Mouse (Mus musculus) limb, embryonic 10.5 days (tissue): ENCODE results near the gene Mafb. TPM values are rescaled to one million over a fixed set of nuclear protein-coding genes. Genes with fewer than 3 reads are reported as not detected.

Source experiments
- DNase-seq: peaks from one replicate; pipeline ENCODE4 v3.0.0-alpha.2; 2017; ENCODE audit warnings: low spot score
- H3K27ac ChIP-seq: fragments of 300-500 bp; sonication (generic); 2 replicates; pipeline ENCODE4 v1.5.1; 2016; ENCODE audit warnings: mild to moderate bottlenecking
- H3K27me3 ChIP-seq: fragments of 300-500 bp; sonication (generic); 2 replicates; pipeline ENCODE4 v1.6.1; 2016; ENCODE audit warnings: low read depth, mild to moderate bottlenecking; ENCODE audit not compliant: poor library complexity, severe bottlenecking
- H3K36me3 ChIP-seq: fragments of 300-500 bp; sonication (generic); 2 replicates; pipeline ENCODE4 v1.6.1; 2016; ENCODE audit warnings: mild to moderate bottlenecking, moderate library complexity
- H3K4me1 ChIP-seq: fragments of 300-500 bp; sonication (generic); 2 replicates; pipeline ENCODE4 v1.6.1; 2016
- H3K4me3 ChIP-seq: fragments of 300-500 bp; sonication (generic); 2 replicates; pipeline ENCODE4 v1.5.1; 2016; ENCODE audit warnings: mild to moderate bottlenecking, moderate library complexity
- H3K9me3 ChIP-seq: fragments of 300-500 bp; sonication (generic); replicated peaks from 2 replicates; pipeline ENCODE4 v1.6.1; 2016; ENCODE audit warnings: mild to moderate bottlenecking
- WGBS: fragments of 180-500 bp; shearing (Covaris S2); methylation state at CpG from one replicate; pipeline ENCODE4 v1.1.7; 2016; 5-methylcytosine and 5-hydroxymethylcytosine counted together
- polyA plus RNA-seq: library from polyadenylated mRNA; unstranded; fragments of >200 nt; fragmentation: Nextera tagmentation; extraction: Ambion mirVana; gene quantifications from 2 replicates; pipeline ENCODE4 v1.2.1, GENCODE M21; 2016

Mafb gene
- polyA plus RNA-seq, 1 experiment from 2014 or later, result 4.2 TPM

DNA sequence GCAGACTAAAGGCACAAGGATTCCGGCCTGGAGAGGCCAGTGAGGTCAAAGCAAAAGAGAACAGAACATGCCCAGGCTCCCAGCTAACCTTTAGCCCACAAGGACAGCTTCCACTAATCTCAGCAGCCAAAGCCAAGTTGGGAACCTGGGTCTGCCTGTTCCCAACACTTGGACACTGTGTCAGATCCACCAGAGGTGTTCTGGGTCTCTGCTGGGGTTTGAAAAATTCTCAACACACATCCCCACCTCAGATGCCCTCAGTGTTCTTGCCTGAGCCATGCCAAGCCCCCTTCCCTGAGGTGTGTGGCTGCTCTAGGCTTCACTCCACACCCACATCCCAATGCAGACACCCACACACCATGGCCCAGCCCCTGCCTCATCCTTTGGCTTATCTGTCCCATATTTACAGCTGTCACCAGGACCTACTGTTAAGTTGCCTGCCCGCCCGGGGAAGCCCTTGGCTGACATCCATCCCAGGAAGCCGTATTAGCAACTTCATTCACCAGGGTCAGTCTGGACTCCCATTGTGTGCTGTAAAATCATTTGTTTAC, 32.7 kb downstream of the Mafb start, which contains the start of gene Gm826:
Gene Gm826, minus strand, starts transcription at position 52 of the 551 bp plus-strand sequence.
- 62% methylated on average over 4 of the region's 4 CpGs for WGBS
- 0 out of 2 replicates have a peak within 1 kb of the TSS, but pooled peaks have one; percentile 14 for H3K27ac ChIP-seq
- no peaks in the 10 kb centered on the region for H3K27me3 ChIP-seq
- no peak within 1 kb of the TSS for H3K4me3 ChIP-seq
- H3K9me3 ChIP-seq, result no peaks in the 10 kb centered on the region
- H3K36me3 ChIP-seq, result no peaks in the 10 kb centered on the region
- peaks cover 18% of the 10 kb centered on the region for H3K4me1 ChIP-seq
- no peak for DNase-seq

DNA sequence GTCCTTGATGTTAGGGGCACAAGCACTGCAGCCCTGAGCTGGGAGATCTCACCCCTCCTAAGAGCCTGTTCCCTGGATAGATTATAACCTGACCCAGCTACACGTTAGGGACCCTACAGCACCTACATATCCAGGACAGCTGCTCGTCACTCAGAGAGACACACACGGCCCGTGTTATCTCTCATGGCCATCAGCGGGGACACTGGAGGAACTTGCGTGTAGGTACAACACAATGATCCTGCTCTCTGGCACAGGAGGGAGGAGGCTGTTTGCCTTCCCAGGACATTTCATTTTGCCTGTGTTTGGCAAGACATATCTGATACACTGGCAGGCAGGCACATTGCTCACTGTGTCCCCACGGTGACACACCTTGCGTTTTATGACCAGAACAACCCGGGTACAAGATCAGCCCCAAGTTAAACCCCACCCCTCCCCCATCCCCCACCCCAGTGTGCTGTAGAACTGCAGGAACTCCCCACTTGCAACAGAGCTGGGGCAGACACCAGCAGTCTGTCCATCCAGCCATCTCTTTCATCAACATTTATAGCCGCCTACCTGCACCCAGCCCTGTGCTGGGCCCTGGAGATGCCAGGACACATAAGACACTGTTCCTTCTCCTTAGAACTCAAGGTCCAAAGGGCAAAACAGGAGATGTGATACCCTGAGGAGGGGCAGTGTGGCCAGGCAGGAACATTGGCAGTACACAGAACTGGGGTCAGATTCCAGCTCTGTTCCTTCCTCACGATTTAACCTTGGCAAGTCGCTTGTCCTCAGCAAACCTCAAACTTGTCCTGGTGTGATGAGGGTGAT, 34.1 kb downstream of the Mafb start:
- H3K36me3 ChIP-seq, result no peaks in the 10 kb centered on the region
- no peak for DNase-seq
- no peaks in the 10 kb centered on the region for H3K27me3 ChIP-seq
- peaks cover 31% of the 10 kb centered on the region for H3K4me1 ChIP-seq
- 0 out of 2 replicates have a peak overlapping the region, but pooled peaks have one; percentile 14 for H3K27ac ChIP-seq
- 83% methylated on average over 12 of the region's 12 CpGs for WGBS
- H3K4me3 ChIP-seq, result no peak overlapping the region
- H3K9me3 ChIP-seq, result no peaks in the 10 kb centered on the region

DNA sequence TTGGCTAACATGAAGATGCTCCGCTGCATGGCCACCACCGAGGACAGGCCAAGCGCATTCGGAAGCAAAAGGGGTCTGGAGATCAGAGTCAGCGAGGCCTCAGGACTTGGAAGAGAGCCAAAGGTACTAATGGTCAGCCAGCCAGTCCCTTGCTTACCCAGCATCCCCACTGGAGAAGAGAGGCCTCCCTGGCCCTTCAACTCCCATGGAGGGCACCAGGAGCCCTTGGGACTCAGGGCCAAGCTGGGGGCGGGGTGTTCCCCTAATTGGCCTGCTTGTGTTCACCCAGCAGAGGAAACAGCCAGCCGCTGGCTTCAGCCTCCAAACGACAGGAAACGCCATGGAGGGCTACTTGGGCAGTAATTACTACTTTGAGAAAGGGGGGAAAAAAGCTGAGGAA, 38.0 kb downstream of the Mafb start:
- Histone ChIP-seq H3K36me3 (no peaks in the 10 kb centered on the region), H3K4me1 (peaks cover 46% of the 10 kb centered on the region), H3K27ac (peak overlapping the region; percentile 76), H3K27me3 (no peaks in the 10 kb centered on the region), H3K9me3 (no peaks in the 10 kb centered on the region), H3K4me3 (no peak overlapping the region)
- no peak for DNase-seq
- whole genome bisulfite sequencing, result 58% methylated on average over 9 of the region's 9 CpGs

DNA sequence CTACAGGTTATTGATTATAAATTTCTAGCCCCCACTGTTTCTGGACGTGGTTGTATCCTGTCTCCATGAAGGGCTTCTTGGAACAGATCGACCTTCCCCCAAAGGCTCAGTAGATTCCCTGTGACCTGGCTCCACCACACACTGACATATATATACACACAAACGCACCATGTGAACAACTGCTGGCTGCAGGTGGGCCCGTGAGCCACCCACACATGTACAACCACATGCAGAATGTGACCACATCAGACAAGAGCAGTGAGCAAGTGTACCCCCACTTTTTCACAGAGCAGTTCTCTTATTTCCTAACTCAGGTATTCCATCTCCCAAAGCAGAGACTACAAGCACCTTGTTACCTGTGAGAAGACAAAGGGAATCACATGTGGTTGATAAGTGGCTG, 39.1 kb downstream of the Mafb start:
- Histone ChIP-seq H3K9me3 (no peaks in the 10 kb centered on the region), H3K36me3 (no peaks in the 10 kb centered on the region), H3K27ac (no peak overlapping the region), H3K4me3 (no peak overlapping the region), H3K4me1 (peaks cover 43% of the 10 kb centered on the region), H3K27me3 (no peaks in the 10 kb centered on the region)
- DNase-seq, result no peak
- 90% methylated on average over 4 of the region's 4 CpGs for WGBS

DNA sequence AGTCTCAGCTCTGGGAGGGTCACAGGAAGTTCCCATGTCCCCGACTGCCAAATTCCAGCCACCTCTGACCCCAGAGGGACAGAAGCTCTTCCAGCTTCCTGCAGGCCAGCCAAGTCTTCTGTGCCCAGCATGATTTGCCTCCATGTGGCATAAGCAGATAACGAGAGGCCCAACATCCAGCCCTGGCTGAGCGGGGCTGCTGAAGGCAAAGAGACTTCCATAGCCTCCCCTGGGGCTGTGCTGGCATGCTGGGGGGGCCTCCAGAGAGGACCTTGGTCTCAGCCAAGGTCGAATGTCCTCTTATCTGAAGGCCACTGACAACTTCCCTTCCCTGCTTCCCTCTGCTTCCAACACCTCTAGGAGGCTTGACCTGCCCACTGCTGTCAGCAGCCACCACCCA, 39.7 kb downstream of the Mafb start:
- DNase-seq, result no peak
- Histone ChIP-seq H3K27ac (peak overlapping the region; percentile 39), H3K4me3 (no peak overlapping the region), H3K27me3 (no peaks in the 10 kb centered on the region), H3K4me1 (peaks cover 38% of the 10 kb centered on the region), H3K9me3 (no peaks in the 10 kb centered on the region), H3K36me3 (no peaks in the 10 kb centered on the region)
- WGBS, result 28% methylated on average over 4 of the region's 4 CpGs

DNA sequence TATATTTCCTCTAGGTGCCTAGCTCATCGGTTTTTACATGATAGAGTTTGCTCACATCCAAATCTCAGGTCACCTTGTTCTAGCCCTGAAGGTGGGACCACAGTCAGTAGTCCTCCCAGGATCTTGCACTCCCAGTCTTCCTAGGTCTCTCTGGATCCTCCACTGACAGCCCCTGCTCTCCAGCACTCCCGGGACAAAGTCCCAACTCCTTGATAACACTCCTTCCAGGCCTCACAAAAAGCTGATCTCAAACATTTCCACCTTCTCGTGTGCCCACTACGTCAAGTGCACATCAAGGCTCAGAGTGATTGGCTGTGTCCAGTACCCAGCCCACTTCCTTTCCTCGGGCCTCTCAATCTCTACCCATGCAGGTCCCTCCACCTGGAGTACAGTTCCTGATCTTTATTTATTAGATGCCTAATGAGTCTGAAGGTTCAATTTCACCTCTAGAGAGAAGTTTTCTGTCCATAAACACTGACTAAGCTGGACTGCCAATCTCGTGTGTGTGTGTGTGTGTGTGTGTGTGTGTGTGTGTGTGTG, 41.7 kb downstream of the Mafb start:
- 84% methylated on average over 6 of the region's 6 CpGs for WGBS
- Histone ChIP-seq H3K27ac (no peak overlapping the region), H3K4me1 (peaks cover 47% of the 10 kb centered on the region), H3K36me3 (no peaks in the 10 kb centered on the region), H3K27me3 (no peaks in the 10 kb centered on the region), H3K4me3 (no peak overlapping the region), H3K9me3 (no peaks in the 10 kb centered on the region)
- DNase-seq, result no peak

DNA sequence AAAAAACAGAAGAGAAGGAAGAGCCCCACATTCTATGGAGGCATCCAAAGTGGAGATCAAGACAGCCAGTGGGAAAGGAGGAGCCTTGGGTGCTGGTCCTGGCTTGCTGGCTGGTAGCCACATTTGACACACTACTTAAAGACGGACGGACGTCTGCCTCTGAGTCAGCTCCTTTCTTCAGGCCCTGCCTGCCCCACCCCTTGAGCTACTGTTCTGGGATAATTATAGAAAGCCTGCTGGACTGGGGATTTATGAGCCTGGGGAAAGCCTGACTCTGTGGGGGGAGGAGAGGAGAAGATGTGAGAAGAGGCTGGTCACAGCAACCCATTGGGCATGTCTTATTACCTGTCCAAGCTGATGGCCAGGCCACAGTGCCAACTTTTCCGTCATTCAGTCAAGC, 45.0 kb downstream of the Mafb start:
- H3K9me3 ChIP-seq, result no peaks in the 10 kb centered on the region
- no peak for DNase-seq
- H3K4me1 ChIP-seq, result peaks cover 19% of the 10 kb centered on the region
- WGBS, result 48% methylated on average over 4 of the region's 4 CpGs
- no peak overlapping the region for H3K27ac ChIP-seq
- no peaks in the 10 kb centered on the region for H3K36me3 ChIP-seq
- no peak overlapping the region for H3K4me3 ChIP-seq
- H3K27me3 ChIP-seq, result no peaks in the 10 kb centered on the region

DNA sequence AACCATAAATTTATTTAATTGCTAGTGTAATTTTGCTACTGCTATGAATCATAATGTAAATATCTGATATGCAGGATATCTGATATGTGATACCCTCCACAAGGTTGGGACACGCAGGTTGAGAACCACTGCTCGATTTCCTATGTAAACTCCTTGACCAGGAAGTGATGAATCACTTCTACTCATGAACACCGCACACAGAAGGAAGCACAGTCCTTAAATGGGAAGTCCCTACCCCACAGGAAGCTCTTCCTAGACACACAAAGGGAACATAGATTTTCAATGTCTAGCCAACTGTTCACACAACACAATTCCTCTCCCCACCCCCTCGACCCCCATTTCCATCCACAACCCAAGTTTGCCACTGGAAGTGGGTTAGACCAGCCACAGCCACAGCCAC, 48.6 kb downstream of the Mafb start:
- Histone ChIP-seq H3K4me1 (peaks cover 16% of the 10 kb centered on the region), H3K27ac (no peak overlapping the region), H3K4me3 (no peak overlapping the region), H3K27me3 (peaks cover 9% of the 10 kb centered on the region; the same call in 1 of the 2 replicates), H3K9me3 (no peaks in the 10 kb centered on the region), H3K36me3 (no peaks in the 10 kb centered on the region)
- DNase-seq, result no peak
- 76% methylated on average over 4 of the region's 4 CpGs for WGBS

Other genes with a start within 250 kb of the Mafb start
- gene Gm826, start 32.9 kb downstream of the Mafb start, polyA plus RNA-seq, result 0.28 TPM in 1 of 2 replicates, not detected in the other